Mouse (Mus musculus) small intestine, adult 2 months (tissue): ENCODE measurements around the gene Yif1a.

Experiments
- CTCF ChIP-seq: fragments of 200-500 bp; IDR thresholded peaks from 2 replicates; pipeline ENCODE4 v1.5.1; 2012; ENCODE audit warnings: low read depth, mild to moderate bottlenecking, control low read depth, inconsistent platforms, low read length, moderate library complexity, mixed read lengths; ENCODE audit not compliant: insufficient replicate concordance, insufficient read length; ENCODE audit errors: extremely low read depth
- POLR2A ChIP-seq: fragments of 200-500 bp; IDR thresholded peaks from 2 replicates; pipeline ENCODE4 v1.6.1; 2012; ENCODE audit warnings: low read depth, mild to moderate bottlenecking, control low read depth, inconsistent platforms, low read length, moderate library complexity

DNA sequence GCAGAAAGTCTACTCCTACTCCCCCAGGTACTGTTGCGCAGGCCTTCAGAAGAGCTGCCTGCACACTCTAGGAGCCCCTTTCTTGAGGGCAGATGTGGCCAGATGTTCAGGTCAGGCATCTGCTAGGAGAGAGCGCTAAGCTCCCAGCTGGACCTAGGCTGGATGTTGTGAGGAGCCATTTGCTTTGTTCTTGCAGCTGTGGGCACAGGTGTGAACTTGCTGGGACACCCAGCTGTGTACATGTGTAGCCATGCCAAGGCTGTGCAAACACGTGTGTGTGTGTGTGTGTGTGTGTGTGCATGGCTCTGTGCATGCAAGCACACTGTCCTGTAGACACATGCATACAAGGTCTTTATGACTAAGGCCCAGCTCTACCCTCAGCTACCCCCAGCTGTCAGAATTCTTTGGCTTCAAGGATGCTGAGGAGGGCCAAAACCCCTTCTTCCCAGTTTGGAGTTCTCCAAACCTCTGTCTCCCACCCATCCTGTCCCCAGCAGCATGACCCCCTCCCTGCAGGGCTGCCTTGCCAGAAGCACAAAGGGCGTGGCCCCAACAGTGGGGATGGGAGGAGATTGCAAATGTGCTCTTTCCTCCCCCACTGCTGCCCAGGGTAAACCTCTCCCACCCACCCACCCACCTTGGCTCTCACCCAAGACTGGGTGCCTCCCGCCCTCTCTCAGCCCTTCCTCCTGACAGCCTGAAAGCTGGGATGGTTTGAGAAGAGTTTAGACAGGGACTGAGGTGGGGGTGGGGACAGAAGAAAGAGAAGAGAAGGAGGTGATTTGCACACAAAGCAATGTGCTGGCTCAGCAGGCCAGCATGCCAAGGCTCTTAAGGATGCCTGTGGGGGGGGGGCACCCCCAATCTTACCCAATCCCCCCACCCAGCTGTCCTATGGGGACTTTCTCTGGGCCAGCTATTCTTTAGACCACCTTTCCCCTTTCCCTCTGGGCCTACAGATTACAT lies 27.7 kb upstream of the Yif1a start:
- TF ChIP-seq POLR2A, result no peak
- no peak for TF ChIP-seq CTCF
